In the genomic region with DNA sequence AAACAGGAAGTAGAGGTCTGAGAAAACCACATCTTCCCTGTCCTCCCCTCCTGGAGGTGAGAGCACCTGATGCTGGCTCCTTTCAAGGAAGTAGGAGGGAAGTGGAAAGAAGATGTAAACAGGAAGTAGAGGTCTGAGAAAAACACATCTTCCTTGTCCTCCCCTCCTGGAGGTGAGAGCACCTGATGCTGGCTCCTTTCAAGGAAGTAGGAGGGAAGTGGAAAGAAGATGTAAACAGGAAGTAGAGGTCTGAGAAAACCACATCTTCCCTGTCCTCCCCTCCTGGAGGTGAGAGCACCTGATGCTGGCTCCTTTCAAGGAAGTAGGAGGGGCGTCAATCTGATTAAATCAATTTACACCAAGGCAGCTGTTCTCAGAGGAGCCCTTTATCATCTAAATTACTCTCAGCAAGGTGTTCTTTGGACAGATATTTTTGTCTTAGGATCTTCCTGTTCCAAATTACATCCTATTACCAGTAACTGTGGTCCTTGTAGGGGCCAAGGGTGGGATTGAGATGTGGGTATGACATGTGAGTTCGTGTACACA, we compare ENCODE assay signal across 5 mouse cellular contexts. TPM values are rescaled to one million over a fixed set of nuclear protein-coding genes. Genes with fewer than 3 reads are reported as not detected.
"Had no signal": no experiment of that assay in that cellular context is flagged by ENCODE, and none has a peak within 500 bp of the region (broad histone marks: within the 10 kb centered on the region; RNA-seq: fewer than 3 reads in every experiment).

No protein-coding gene starts in this region.

RNA-seq across cellular contexts. Expression of a gene that starts 35.8 kb away (rescaled TPM):
- total RNA-seq: layer of hippocampus, postnatal 36 days; left cerebral cortex, postnatal 10 days had no signal
- polyA plus RNA-seq: limb, embryonic 11.5 days; limb, embryonic 14.5 days; lung, embryonic 16.5 days had no signal
